Mouse (Mus musculus): ENCODE measurements around the gene Sgpl1.
"Not testable (repeated sequence)": the region's sequence is repeated elsewhere in the genome, so short reads cannot be mapped to it uniquely, and the experiment has no call there.

Gene Sgpl1

GRCm38 (mm10) chr10:61152131-61152530 is 4.6 kb upstream of the Sgpl1 start:
- DNase-seq = no peak

GRCm38 (mm10) chr10:61150616-61151015 is 3.1 kb upstream of the Sgpl1 start:
- no peak for DNase-seq

- no peak for DNase-seq
These were observed 2.0 kb upstream of the Sgpl1 start for GRCm38 (mm10) chr10:61149476-61149875.

GRCm38 (mm10) chr10:61146807-61147156 is 721 bp downstream of the Sgpl1 start:
- DNase-seq = peak; percentile 38

GRCm38 (mm10) chr10:61146119-61146806 is 1.2 kb downstream of the Sgpl1 start:
- peak; percentile 77 for DNase-seq

- DNase-seq = no peak
These were observed 1.8 kb downstream of the Sgpl1 start for GRCm38 (mm10) chr10:61145766-61146118.

- DNase-seq = no peak
These were observed 4.2 kb downstream of the Sgpl1 start for GRCm38 (mm10) chr10:61143343-61143742.

GRCm38 (mm10) chr10:61137567-61137966 is 9.9 kb downstream of the Sgpl1 start:
- no peak for DNase-seq

- no peak for DNase-seq
These were observed 12.2 kb downstream of the Sgpl1 start for GRCm38 (mm10) chr10:61135226-61135839.

- no peak for DNase-seq
These were observed 13.5 kb downstream of the Sgpl1 start for GRCm38 (mm10) chr10:61134041-61134440.

GRCm38 (mm10) chr10:61130959-61131358 is 16.5 kb downstream of the Sgpl1 start:
- no peak for DNase-seq

- no peak for DNase-seq
These were observed 18.7 kb downstream of the Sgpl1 start for GRCm38 (mm10) chr10:61128701-61129365.

GRCm38 (mm10) chr10:61124462-61124861 is 23.0 kb downstream of the Sgpl1 start:
- no peak for DNase-seq

GRCm38 (mm10) chr10:61123276-61123913 is 24.1 kb downstream of the Sgpl1 start:
- no peak for DNase-seq

GRCm38 (mm10) chr10:61121732-61122131 is 25.8 kb downstream of the Sgpl1 start:
- DNase-seq = not testable (repeated sequence)

GRCm38 (mm10) chr10:61114246-61114720 is 33.2 kb downstream of the Sgpl1 start:
- no peak for DNase-seq

- no peak for DNase-seq
These were observed 43.9 kb downstream of the Sgpl1 start for GRCm38 (mm10) chr10:61103564-61104114.

- no peak for DNase-seq
These were observed 55.6 kb downstream of the Sgpl1 start for GRCm38 (mm10) chr10:61091866-61092265.

- no peak for DNase-seq
These were observed 58.0 kb downstream of the Sgpl1 start, which contains the start of gene Pcbd1 for GRCm38 (mm10) chr10:61089170-61090142. Pcbd1 (plus strand) TSS chr10:61089331.

- no peak for DNase-seq
These were observed 59.0 kb downstream of the Sgpl1 start for GRCm38 (mm10) chr10:61088468-61088867.

GRCm38 (mm10) chr10:61086502-61086901 is 61.0 kb downstream of the Sgpl1 start:
- DNase-seq = no peak

GRCm38 (mm10) chr10:61085364-61085763 is 62.1 kb downstream of the Sgpl1 start:
- DNase-seq = no peak

Data from thymus, postnatal 25 days (tissue).